Mouse (Mus musculus) central nervous system, embryonic 11.5 days (tissue): ENCODE data around the gene Olfr1353. TPM values are rescaled to one million over a fixed set of nuclear protein-coding genes. Genes with fewer than 3 reads are reported as not detected.

Experiments used
- polyA plus RNA-seq: library from polyadenylated mRNA; depleted of rRNA; stranded (reverse); fragments of >200 nt; gene quantifications from 2 replicates; pipeline ENCODE4 v1.2.3, GENCODE M21; 2012; rRNA removed

The Olfr1353 gene
- polyA plus RNA-seq: not detected in 2 replicates

GRCm38 (mm10) chr10:78963009-78963408 lies at the start of gene Olfr1353:
TSS of gene Olfr1353 (plus strand) at chr10:78963309.

GRCm38 (mm10) chr10:78950336-78950735 lies 12.8 kb upstream of the Olfr1353 start, which contains the start of gene Olfr8:
TSS of gene Olfr8 (plus strand) at chr10:78950636.

DNA sequence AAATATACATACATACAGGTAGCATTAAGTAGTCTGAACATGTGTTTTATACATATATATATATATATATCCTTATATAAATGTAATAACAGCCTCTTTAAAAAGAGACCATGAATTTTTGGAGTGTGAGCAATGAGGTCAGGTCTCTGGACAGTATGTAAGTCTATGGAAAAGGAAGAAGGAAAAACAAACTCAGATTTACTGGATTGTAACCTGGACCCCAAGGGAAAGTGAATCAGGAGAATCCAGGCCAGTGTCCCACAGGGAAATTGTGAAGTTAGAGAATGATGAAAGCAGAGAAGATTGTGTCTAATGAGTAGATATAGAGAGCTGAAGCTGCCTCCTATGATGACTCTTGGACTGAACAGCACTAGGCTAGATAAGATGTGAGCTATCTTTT lies 17.6 kb downstream of the Olfr1353 start, which contains the start of gene Olfr1352:
Gene Olfr1352 (plus strand): TSS at position 301 of the 400 bp plus-strand sequence.

GRCm38 (mm10) chr10:79012172-79012571 lies 49.1 kb downstream of the Olfr1353 start, which contains the start of gene Olfr1351:
TSS of gene Olfr1351 (plus strand) at chr10:79012472.

Other genes with a start within 250 kb of the Olfr1353 start
- 0.04 TPM in 1 of 2 replicates, not detected in the other for gene Casp14, start 245.0 kb upstream of the Olfr1353 start, polyA plus RNA-seq
- 0.06 TPM in 1 of 2 replicates, not detected in the other for gene Ccdc105, start 210.2 kb upstream of the Olfr1353 start, polyA plus RNA-seq
- 1.4 and 2.5 TPM in 2 replicates for gene Slc1a6, start 182.8 kb upstream of the Olfr1353 start, polyA plus RNA-seq
- gene Olfr1356, start 111.1 kb upstream of the Olfr1353 start, polyA plus RNA-seq: not detected in 2 replicates
- gene Olfr1355, start 87.8 kb upstream of the Olfr1353 start, polyA plus RNA-seq: not detected in 2 replicates
- gene Olfr1354, start 50.1 kb upstream of the Olfr1353 start, polyA plus RNA-seq: not detected in 2 replicates
- gene Olfr8, start 12.7 kb upstream of the Olfr1353 start, polyA plus RNA-seq: not detected in 2 replicates
- not detected in 2 replicates for gene Olfr1352, start 17.7 kb downstream of the Olfr1353 start, polyA plus RNA-seq
- gene Olfr1351, start 49.2 kb downstream of the Olfr1353 start, polyA plus RNA-seq: not detected in 2 replicates
- gene Olfr57, start 65.4 kb downstream of the Olfr1353 start, polyA plus RNA-seq: not detected in 2 replicates
- gene 2610008E11Rik, start 134.3 kb downstream of the Olfr1353 start, polyA plus RNA-seq: 16.6 and 26.1 TPM in 2 replicates
- gene Vmn2r80, start 185.5 kb downstream of the Olfr1353 start, polyA plus RNA-seq: not detected in 2 replicates